Mouse (Mus musculus): Measurements from ENCODE around the gene Ccdc177. TPM values are rescaled to one million over a fixed set of nuclear protein-coding genes. Genes with fewer than 3 reads are reported as not detected.

Ccdc177 gene
- total and polyA plus RNA-seq, 3 experiments, result not detected

DNA sequence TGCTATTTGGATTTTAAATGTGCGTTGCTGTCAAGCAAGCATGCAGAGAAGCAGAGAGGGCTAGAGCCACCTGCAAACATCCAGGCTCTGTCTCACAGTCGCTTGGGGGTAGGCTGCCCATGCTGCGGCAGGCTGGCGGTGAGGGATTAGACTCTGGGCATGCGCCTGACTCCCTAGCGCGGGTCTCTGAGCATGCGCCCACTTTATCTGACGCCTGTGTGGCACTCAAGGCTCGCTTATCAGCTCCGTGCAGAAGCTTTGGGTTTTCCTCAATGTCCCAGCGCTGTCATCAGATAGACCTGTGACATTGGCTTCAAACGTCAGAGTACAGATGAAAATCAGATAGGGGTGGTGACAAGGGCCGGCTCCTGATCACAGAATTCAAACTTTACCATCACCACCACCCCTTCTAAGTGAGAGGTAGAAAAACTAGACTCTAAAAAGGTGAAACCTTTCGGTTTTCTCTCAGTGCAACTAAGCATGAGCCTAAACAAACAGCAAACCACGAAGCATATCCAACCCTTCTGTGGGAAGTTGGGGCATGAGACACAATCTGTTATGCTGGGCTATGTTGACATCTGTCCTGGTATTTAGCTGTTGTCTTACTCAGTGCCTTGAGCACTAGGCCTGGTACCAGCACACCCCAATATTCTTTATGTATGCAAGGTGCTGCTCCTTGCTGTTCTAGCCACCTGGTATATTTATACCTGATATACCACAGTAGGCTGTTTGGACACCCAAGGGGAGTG lies 17.9 kb upstream of the Ccdc177 start (continued):
- TF ChIP-seq ZNF384 (IDR thresholded peaks at IDR 0.05; ENCODE audit: low read depth, low read length) (peak; percentile 23; the same call in 1 of the 2 replicates), MAX (IDR thresholded peaks at IDR 0.05; ENCODE audit: low read length) (peak; percentile 79), CHD2 (IDR thresholded peaks at IDR 0.05; ENCODE audit: low read length) (peak; percentile 46; the same call in 1 of the 2 replicates), NRF1 (IDR thresholded peaks at IDR 0.05; ENCODE audit: insufficient read depth, low read depth, low read length, poor library complexity, severe bottlenecking) (peak; percentile 99)

DNA sequence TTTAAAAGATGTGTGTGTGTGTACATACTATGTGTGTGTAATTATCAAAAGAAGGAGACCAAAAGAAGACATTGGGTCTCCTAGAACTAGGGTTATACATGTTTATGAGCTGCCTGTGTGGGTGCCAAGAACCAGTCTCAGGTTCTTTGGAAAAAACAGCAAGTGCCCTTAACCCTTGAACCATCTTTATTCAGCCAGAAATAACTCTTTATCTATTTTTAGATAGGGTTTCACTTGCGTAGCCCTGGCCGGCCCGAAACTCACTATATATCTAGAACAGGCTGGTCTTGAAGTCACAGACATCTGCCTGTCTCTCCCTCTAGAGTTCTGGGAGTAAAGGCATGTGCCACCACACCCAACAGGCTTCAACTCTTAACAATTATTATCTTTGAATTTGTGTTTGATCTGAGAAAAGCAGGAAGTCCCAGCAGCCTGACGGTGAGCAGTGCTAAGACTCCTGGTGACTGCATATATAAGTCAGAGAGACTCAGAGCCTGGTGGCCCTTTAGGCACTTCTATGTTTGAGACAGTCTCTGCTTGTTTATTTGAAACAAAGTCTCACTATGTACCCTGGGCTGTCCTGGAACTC lies 15.7 kb upstream of the Ccdc177 start:
- H3K9ac ChIP-seq (ENCODE audit: control insufficient read depth, low read depth, low read length, poor library complexity, severe bottlenecking), result peak overlapping the region; percentile 68
- no peaks in the 10 kb centered on the region; the same call in 1 of the 2 replicates for H3K79me2 ChIP-seq (ENCODE audit: control insufficient read depth, insufficient read depth, low read length, poor library complexity)
- no peaks in the 10 kb centered on the region for H3K27me3 ChIP-seq (ENCODE audit: control insufficient read depth in 1 of 2, insufficient read depth in 2 of 2, low read length in 2 of 2)
- peaks cover 24 to 43% of the 10 kb centered on the region in 2 experiments for H3K4me1 ChIP-seq (ENCODE audit: control insufficient read depth in 1 of 2, insufficient read depth in 2 of 2, low read length in 2 of 2)
- H3K9me3 ChIP-seq (replicated peaks; ENCODE audit: insufficient read depth, low read length), result no peaks in the 10 kb centered on the region
- TF ChIP-seq TCF12 (IDR thresholded peaks at IDR 0.05; ENCODE audit: low read depth, low read length) (peak; percentile 65; the same call in 1 of the 2 replicates), POLR2A (IDR thresholded peaks at IDR 0.05; ENCODE audit: control insufficient read depth in 1 of 2, insufficient read depth in 1 of 2, low read depth in 1 of 2, low read length in 2 of 2, poor library complexity in 1 of 2) (peak; percentile 21 to 46; a peak in 1 of 4 replicates), MAX (IDR thresholded peaks at IDR 0.05; ENCODE audit: low read length) (peak; percentile 44; the same call in 1 of the 2 replicates), ELF1 (IDR thresholded peaks at IDR 0.05; ENCODE audit: low read depth, low read length) (peak; percentile 83), TAL1 (IDR thresholded peaks at IDR 0.05; ENCODE audit: low read length) (no peak), HCFC1 (IDR thresholded peaks at IDR 0.05; ENCODE audit: low read depth, low read length) (no peak), USF1 (IDR thresholded peaks at IDR 0.05; ENCODE audit: low read depth, low read length) (no peak), POLR2AphosphoS5 (IDR thresholded peaks at IDR 0.05; ENCODE audit: borderline replicate concordance, low read depth, low read length) (no peak), NELFE (IDR thresholded peaks at IDR 0.05; ENCODE audit: low read depth, low read length) (no peak), MXI1 (IDR thresholded peaks at IDR 0.05; ENCODE audit: low read depth, low read length) (peak; percentile 67), BHLHE40 (IDR thresholded peaks at IDR 0.05; ENCODE audit: borderline replicate concordance, low read depth, low read length) (peak; percentile 76; the same call in 1 of the 2 replicates), TBP (IDR thresholded peaks at IDR 0.05; ENCODE audit: low read depth, low read length) (peak; percentile 92), MEF2A (IDR thresholded peaks at IDR 0.05; ENCODE audit: extremely low read depth, insufficient replicate concordance, low read depth, low read length, poor library complexity, severe bottlenecking) (peak; percentile 82; the same call in 1 of the 2 replicates), EP300 (IDR thresholded peaks at IDR 0.05; ENCODE audit: low read depth in 1 of 2, low read length in 2 of 2) (peak in 1 of 2 experiments; percentile 29; a peak in 2 of 4 replicates), MYC (IDR thresholded peaks at IDR 0.05; ENCODE audit: low read depth, low read length) (peak; percentile 68; the same call in 1 of the 2 replicates), ETS1 (IDR thresholded peaks at IDR 0.05; ENCODE audit: low read depth, low read length) (peak; percentile 80), GATA1 (IDR thresholded peaks at IDR 0.05; ENCODE audit: low read depth, low read length) (0 out of 2 replicates have a peak, but pooled peaks have one; percentile 19)
- DNase-seq (ENCODE audit: low read depth, low spot score), result peak; percentile 80
- H3K27ac ChIP-seq (ENCODE audit: control insufficient read depth, low read depth, low read length), result peak overlapping the region; percentile 94
- H3K4me3 ChIP-seq (ENCODE audit: control insufficient read depth in 1 of 2, insufficient read depth in 1 of 2, low read depth in 2 of 2, low read length in 2 of 2), result peak overlapping the region in 1 of 2 experiments; percentile 9; a peak in 1 of 4 replicates
- H3K36me3 ChIP-seq (ENCODE audit: control insufficient read depth in 1 of 2, insufficient read depth in 2 of 2, low read length in 2 of 2), result peaks cover 0 to 32% of the 10 kb centered on the region in 2 experiments; a peak in 2 of 4 replicates
